In genomic region chr5:38044923-38045322, GRCm38 (mm10) we compare ENCODE assay signal across 25 mouse cellular contexts.
DNase-seq lines count a peak whose midpoint lies in the region; ATAC-seq lines count a peak whose summit lies in the region.
"Had no signal": no experiment of that assay in that cellular context is flagged by ENCODE, and none has a peak within 500 bp of the region (broad histone marks: within the 10 kb centered on the region; RNA-seq: fewer than 3 reads in every experiment).

No protein-coding gene starts in this region.

- ATAC-seq in frontal cortex, adult (ENCODE audit: low TSS enrichment): peak; percentile 92
- ATAC-seq: forebrain, embryonic 14.5 days; forebrain, postnatal 0 days; hindbrain, embryonic 16.5 days; intestine, embryonic 15.5 days; Patski had no signal

- DNase-seq in frontal cortex, postnatal 25 days (ENCODE audit: low spot score in 2 of 2): no peak
- peak; percentile 42 for DNase-seq in layer of hippocampus, adult 9-11 months
- no peak for DNase-seq in layer of hippocampus, adult 9-10 months (ENCODE audit: low spot score)
- DNase-seq in right cerebral cortex, adult 18-20 months: peak; percentile 29
- DNase-seq in right cerebral cortex, postnatal 4 days: no peak
- DNase-seq in right cerebral cortex, postnatal 10 days (ENCODE audit: low spot score in 2 of 2): peak; percentile 29 to 42
- DNase-seq in cerebellum, postnatal 4 days (ENCODE audit: low spot score in 2 of 2): no peak
- DNase-seq: adrenal gland, postnatal 10 days; adrenal gland, postnatal 36 days; B cell, adult 2 months; cerebellum, adult 11 months; cerebellum, adult 2 months; cerebellum, adult 9-11 months; cerebellum, postnatal 25 days; embryo, embryonic 11 days; forebrain, postnatal 0 days; gastrocnemius, postnatal 10 days; gastrocnemius, postnatal 36 days; heart, postnatal 10 days; heart, postnatal 36 days had no signal

Comparison
In these comparisons a context has a peak if more than half of its experiments do, and no peak if none do; other contexts are left out.
1. DNase-seq: peak in layer of hippocampus, adult 9-11 months (single experiment), right cerebral cortex, adult 18-20 months (single experiment) and right cerebral cortex, postnatal 10 days (2 of 2); none in frontal cortex, postnatal 25 days (0 of 2), layer of hippocampus, adult 9-10 months (single experiment), right cerebral cortex, postnatal 4 days (single experiment) and cerebellum, postnatal 4 days (0 of 2).